Mouse (Mus musculus): Measurements from ENCODE around the gene 4930505A04Rik. TPM values are rescaled to one million over a fixed set of nuclear protein-coding genes. Genes with fewer than 3 reads are reported as not detected.

The 4930505A04Rik gene
- not detected in 2 replicates for polyA plus RNA-seq (2012; rRNA removed)

- Histone ChIP-seq H3K36me3 (ENCODE audit: control insufficient read depth, insufficient read depth, low read length) (no peaks in the 10 kb centered on the region), H3K27me3 (ENCODE audit: control insufficient read depth, insufficient read depth, low read length) (no peaks in the 10 kb centered on the region), H3K4me1 (ENCODE audit: control insufficient read depth, insufficient read depth, insufficient read length, low read length) (no peaks in the 10 kb centered on the region), H3K4me3 (ENCODE audit: low read depth, low read length) (peak within 1 kb of the TSS; percentile 45), H3K27ac (ENCODE audit: insufficient read depth, low read depth, low read length) (no peak within 1 kb of the TSS)
- no peak; the same call in 1 of the 2 replicates for TF ChIP-seq POLR2A (IDR thresholded peaks at IDR 0.05; ENCODE audit: low read depth, low read length)
- TF ChIP-seq CTCF (IDR thresholded peaks at IDR 0.05; ENCODE audit: extremely low read depth, insufficient read length, insufficient replicate concordance, low read depth, low read length) = no peak
- 8% methylated on average over 17 of the region's 17 CpGs for WGBS
Observed at GRCm38 (mm10) chr11:30471751-30472593, at the start of gene 4930505A04Rik. Gene 4930505A04Rik (minus strand): TSS chr11:30471827.

- TF ChIP-seq CTCF (IDR thresholded peaks at IDR 0.05; ENCODE audit: extremely low read depth, insufficient read length, insufficient replicate concordance, low read depth, low read length) = no peak
- TF ChIP-seq POLR2A (IDR thresholded peaks at IDR 0.05; ENCODE audit: low read depth, low read length) = no peak
- Histone ChIP-seq H3K27ac (ENCODE audit: insufficient read depth, low read depth, low read length) (no peak overlapping the region), H3K36me3 (ENCODE audit: control insufficient read depth, insufficient read depth, low read length) (no peaks in the 10 kb centered on the region), H3K4me3 (ENCODE audit: low read depth, low read length) (no peak overlapping the region), H3K27me3 (ENCODE audit: control insufficient read depth, insufficient read depth, low read length) (no peaks in the 10 kb centered on the region), H3K4me1 (ENCODE audit: control insufficient read depth, insufficient read depth, insufficient read length, low read length) (no peaks in the 10 kb centered on the region)
- WGBS = 79% methylated on average over 2 of the region's 2 CpGs
Observed at GRCm38 (mm10) chr11:30517133-30517532, 45.5 kb upstream of the 4930505A04Rik start.

GRCm38 (mm10) chr11:30508178-30508577, 36.6 kb upstream of the 4930505A04Rik start:
- TF ChIP-seq CTCF (IDR thresholded peaks at IDR 0.05; ENCODE audit: extremely low read depth, insufficient read length, insufficient replicate concordance, low read depth, low read length) (no peak), POLR2A (IDR thresholded peaks at IDR 0.05; ENCODE audit: low read depth, low read length) (no peak)
- no peak overlapping the region for H3K27ac ChIP-seq (ENCODE audit: insufficient read depth, low read depth, low read length)

GRCm38 (mm10) chr11:30498738-30499355, 27.2 kb upstream of the 4930505A04Rik start:
- WGBS = 52% methylated on average over 3 of the region's 3 CpGs
- Histone ChIP-seq H3K27ac (ENCODE audit: insufficient read depth, low read depth, low read length) (no peak overlapping the region), H3K4me3 (ENCODE audit: low read depth, low read length) (no peak overlapping the region), H3K27me3 (ENCODE audit: control insufficient read depth, insufficient read depth, low read length) (no peaks in the 10 kb centered on the region), H3K36me3 (ENCODE audit: control insufficient read depth, insufficient read depth, low read length) (no peaks in the 10 kb centered on the region), H3K4me1 (ENCODE audit: control insufficient read depth, insufficient read depth, insufficient read length, low read length) (no peaks in the 10 kb centered on the region)
- TF ChIP-seq CTCF (IDR thresholded peaks at IDR 0.05; ENCODE audit: extremely low read depth, insufficient read length, insufficient replicate concordance, low read depth, low read length) (no peak), POLR2A (IDR thresholded peaks at IDR 0.05; ENCODE audit: low read depth, low read length) (no peak)

More at GRCm38 (mm10) chr11:30508178-30508577, 36.6 kb upstream of the 4930505A04Rik start:
- H3K4me3 ChIP-seq (ENCODE audit: low read depth, low read length) = no peak overlapping the region
- no peaks in the 10 kb centered on the region for H3K4me1 ChIP-seq (ENCODE audit: control insufficient read depth, insufficient read depth, insufficient read length, low read length)
- H3K36me3 ChIP-seq (ENCODE audit: control insufficient read depth, insufficient read depth, low read length) = no peaks in the 10 kb centered on the region
- H3K27me3 ChIP-seq (ENCODE audit: control insufficient read depth, insufficient read depth, low read length) = no peaks in the 10 kb centered on the region
- 90% methylated on average over 4 of the region's 4 CpGs for WGBS

- no peaks in the 10 kb centered on the region for H3K27me3 ChIP-seq (ENCODE audit: control insufficient read depth, insufficient read depth, low read length)
- H3K4me1 ChIP-seq (ENCODE audit: control insufficient read depth, insufficient read depth, insufficient read length, low read length) = no peaks in the 10 kb centered on the region
- no peak overlapping the region for H3K27ac ChIP-seq (ENCODE audit: insufficient read depth, low read depth, low read length)
- H3K36me3 ChIP-seq (ENCODE audit: control insufficient read depth, insufficient read depth, low read length) = no peaks in the 10 kb centered on the region
- WGBS = 49% methylated on average over 2 of the region's 2 CpGs
- no peak for TF ChIP-seq CTCF (IDR thresholded peaks at IDR 0.05; ENCODE audit: extremely low read depth, insufficient read length, insufficient replicate concordance, low read depth, low read length)
- no peak for TF ChIP-seq POLR2A (IDR thresholded peaks at IDR 0.05; ENCODE audit: low read depth, low read length)
- H3K4me3 ChIP-seq (ENCODE audit: low read depth, low read length) = no peak overlapping the region
Observed at GRCm38 (mm10) chr11:30497151-30497550, 25.5 kb upstream of the 4930505A04Rik start.

GRCm38 (mm10) chr11:30491515-30492260, 20.1 kb upstream of the 4930505A04Rik start:
- H3K36me3 ChIP-seq (ENCODE audit: control insufficient read depth, insufficient read depth, low read length) = no peaks in the 10 kb centered on the region
- H3K4me1 ChIP-seq (ENCODE audit: control insufficient read depth, insufficient read depth, insufficient read length, low read length) = no peaks in the 10 kb centered on the region
- TF ChIP-seq CTCF (IDR thresholded peaks at IDR 0.05; ENCODE audit: extremely low read depth, insufficient read length, insufficient replicate concordance, low read depth, low read length) (no peak), POLR2A (IDR thresholded peaks at IDR 0.05; ENCODE audit: low read depth, low read length) (no peak)
- no peak overlapping the region for H3K27ac ChIP-seq (ENCODE audit: insufficient read depth, low read depth, low read length)
- no peaks in the 10 kb centered on the region for H3K27me3 ChIP-seq (ENCODE audit: control insufficient read depth, insufficient read depth, low read length)
- no peak overlapping the region for H3K4me3 ChIP-seq (ENCODE audit: low read depth, low read length)
